Mouse (Mus musculus): ENCODE data around the gene Rab3ip.

The Rab3ip gene

DNA sequence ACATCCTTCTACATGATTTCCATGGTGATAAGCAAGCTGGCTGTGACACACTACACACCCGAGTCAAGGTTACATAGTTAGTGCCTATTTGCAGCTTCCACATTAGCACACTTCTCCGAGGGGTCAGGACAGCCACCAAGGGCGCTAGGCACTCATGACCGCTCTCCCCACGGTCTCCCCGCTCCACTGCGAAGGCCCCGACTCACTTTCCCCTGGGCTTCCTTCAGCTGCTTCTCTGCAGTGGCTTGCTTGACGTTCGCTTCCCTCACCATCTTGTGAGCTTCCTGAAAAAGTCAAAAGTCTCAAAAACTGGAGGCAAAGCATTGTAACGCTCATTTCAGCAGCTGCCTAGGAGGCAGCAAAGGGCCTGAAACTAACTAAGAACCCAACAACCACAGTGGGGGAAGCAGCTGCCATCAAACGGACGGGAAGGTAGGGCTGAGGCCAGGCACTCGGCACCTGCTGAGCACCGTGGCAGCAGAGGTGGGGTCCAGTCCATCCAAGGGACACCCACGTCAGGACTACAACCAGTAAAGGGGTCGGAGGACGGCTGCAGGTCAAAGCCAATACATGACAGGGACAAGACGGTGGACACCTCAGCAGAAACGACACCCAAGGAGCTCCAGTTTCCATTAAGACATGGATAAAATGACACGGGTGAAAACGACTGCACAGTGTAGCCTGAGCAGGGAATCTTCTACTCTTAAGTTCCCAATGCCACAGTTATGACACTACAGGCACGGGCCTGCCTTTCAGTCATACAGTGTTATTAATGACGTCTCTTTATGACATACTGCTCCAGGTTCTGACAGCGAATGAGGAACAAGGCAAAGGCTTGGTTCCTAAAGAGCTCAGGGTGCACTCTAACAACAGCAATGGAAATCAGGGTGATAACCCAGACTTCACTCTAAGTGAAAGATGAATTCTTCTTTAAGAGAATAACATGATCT lies 30.9 kb downstream of the Rab3ip start:
- no peak for DNase-seq (ENCODE audit: low read depth, low spot score)

DNA sequence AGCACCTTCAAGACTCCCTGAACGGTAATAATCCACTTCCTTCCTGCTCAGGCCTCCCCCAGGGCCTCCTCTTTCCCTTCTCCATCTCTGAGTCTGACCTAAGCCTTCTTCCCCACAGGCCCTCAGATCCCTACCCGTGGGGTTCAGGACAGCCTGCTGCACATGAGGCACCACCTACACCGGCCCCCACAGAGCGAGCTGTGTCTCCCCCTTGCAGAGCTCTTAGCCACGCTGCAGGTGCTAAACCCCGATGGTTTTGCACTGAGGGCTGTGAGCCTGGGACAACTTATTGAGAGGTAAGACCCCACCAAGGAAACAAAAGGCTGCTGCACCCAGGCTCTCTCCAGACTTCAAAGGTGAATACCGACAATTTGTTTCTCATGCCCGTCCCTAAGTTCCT lies 34.0 kb downstream of the Rab3ip start:
- DNase-seq (ENCODE audit: low read depth, low spot score), result no peak

DNA sequence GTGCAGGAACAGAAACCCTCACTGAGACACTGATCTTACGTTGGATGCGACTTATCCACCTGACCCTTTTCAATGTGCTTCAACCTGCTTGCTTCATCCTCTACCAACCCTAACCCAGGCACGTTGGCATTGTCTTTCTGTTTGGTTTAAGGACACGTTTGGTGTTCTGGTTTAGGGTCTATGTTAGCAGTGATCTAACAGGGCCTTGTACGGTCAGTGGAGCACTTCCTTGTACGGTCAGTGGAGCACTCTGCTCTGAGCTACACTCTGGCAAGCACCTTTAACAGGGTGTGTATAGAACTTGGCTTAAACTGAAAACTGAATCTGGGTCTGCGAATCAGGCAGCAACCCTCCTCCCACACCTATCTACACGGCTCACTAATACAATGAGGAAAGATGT lies 35.3 kb downstream of the Rab3ip start:
- no peak for DNase-seq (ENCODE audit: low read depth, low spot score)

DNA sequence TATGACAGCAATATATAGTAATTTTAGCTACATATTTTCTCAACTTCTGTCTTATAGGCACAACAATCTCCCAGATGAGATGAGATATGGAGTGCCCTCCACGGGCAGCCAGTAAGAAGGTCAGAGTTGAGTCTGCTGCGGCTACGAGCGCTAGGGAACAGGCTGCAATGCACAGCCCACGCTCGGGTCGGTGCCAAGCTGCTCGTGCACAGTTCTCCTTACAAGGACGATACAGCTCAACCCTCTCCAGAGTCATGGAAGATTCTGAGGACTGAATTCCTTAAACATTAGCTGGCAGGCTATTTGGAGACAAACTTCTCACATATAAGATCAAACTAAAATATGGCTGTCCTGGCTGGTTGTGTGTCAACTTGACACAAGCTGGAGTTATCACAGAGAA lies 36.0 kb downstream of the Rab3ip start:
- DNase-seq (ENCODE audit: low read depth, low spot score), result no peak

DNA sequence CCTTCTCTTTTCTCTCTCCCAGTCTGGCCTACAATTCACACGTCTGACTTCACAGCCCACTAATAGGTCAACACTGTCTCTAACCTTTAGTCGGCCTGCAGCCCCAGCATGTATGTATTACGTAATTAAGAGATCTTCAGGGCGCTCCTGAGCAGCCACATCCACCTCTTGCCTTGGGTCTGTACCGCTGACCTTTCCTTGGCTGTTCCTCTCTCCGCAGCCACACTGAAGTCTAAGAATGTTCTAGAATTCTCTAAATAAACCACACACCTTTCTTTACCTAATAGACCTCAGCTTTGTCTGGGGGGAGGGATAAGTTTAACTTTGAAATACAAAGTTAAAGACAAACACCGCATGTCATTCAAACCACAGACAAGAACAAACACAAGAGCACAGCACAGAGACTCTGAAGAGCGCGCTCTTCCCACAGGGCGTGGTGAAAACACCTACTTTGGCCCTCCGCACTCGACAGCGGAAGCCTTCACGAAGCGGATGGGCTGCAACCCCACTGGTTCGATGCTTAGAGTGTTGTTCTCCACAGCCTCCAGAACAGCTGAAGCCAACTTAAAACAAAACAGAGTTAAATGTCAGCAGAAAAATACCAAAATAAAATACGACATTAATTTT lies 36.8 kb downstream of the Rab3ip start:
- DNase-seq (ENCODE audit: low read depth, low spot score), result no peak

DNA sequence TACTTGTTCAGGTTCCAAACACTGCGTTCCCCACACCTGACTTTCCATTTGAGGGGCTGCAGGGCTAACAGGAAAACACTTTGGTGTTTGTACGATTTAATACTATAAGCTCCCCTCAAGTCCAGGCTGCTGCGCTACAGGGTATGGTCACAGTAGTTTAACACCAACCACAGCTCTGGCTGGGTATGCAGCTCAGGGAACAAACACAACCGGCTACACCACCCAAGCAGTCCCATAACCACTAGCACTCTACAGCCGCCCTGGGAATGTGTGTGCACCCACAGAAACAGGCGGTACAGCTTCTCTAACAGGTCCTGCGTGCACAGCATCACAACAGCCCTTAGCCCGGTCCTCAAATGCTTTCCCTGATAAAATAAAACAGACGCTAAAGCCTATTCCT lies 37.7 kb downstream of the Rab3ip start:
- DNase-seq (ENCODE audit: low read depth, low spot score), result no peak

DNA sequence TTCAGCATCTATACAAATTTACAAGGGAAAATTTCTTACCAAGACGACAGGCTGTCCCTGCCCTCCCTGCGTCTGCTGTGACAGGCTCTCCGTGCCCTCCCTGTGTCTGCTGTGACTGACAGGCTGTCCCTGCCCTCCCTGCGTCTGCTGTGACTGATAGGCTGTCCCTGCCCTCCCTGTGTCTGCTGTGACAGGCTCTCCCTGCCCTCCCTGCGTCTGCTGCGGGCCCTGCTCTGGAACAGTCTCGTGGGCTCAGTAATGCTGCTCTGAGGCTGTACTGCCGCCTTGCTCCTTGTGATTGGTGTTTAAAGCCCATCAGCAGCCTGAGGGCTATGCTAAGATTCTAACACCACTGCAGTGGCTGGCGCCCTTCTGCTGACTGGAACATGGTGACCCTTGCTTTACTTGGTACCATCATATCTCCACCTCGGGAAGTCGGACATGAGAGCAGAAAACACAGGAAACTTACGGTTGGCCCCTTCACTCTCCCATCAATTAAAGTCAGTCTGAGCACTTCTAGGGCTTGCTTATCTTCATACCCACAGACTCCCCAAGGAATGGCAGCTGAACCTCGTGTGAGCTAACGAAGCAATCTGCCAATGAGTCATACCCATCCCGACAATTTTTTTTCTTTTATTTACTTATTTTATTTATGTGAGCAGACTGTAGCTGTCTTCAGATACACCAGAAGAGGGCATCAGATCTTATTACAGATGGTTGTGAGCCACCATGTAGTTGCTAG lies 41.5 kb downstream of the Rab3ip start:
- no peak for DNase-seq (ENCODE audit: low read depth, low spot score)

DNA sequence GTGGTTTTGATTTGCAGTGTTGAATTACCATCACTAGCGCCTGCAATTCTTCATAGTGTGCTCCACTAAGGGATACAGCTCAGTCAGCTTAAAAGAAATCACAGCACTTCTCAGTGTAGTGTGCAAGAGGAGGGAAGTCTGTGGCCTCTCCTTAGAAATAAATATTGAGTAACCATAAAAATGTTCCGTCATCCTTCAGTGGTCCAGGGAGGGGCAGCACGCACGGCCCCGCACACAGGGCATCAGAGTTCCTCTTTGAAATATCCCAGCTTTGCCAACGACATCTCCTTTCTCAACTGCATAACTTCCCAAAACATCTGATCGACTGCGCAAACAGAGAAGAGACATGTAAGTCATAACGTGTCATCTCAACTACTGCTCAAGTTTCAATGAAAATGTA lies 43.8 kb downstream of the Rab3ip start:
- DNase-seq (ENCODE audit: low read depth, low spot score), result no peak

DNA sequence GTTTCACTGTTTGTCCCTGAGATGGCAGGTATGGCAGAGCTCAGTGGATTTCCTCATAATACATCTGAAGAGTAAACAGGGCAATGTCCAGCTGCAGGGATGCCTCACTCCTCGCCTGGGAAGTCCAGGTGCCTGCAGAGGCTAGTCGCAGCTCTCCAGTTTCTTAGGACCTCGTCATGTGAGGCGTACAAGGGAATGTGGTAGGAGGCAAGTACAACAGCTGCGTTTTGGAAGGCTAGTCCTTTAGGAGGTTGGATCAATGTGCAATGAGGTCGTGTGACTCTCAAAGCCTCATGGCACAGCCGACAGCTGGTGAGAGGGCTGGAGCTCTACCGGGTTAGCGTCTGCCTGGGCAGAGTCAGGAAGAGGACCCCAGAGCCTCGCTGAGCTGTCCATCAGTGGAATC lies 46.1 kb downstream of the Rab3ip start:
- no peak for DNase-seq (ENCODE audit: low read depth, low spot score)

DNA sequence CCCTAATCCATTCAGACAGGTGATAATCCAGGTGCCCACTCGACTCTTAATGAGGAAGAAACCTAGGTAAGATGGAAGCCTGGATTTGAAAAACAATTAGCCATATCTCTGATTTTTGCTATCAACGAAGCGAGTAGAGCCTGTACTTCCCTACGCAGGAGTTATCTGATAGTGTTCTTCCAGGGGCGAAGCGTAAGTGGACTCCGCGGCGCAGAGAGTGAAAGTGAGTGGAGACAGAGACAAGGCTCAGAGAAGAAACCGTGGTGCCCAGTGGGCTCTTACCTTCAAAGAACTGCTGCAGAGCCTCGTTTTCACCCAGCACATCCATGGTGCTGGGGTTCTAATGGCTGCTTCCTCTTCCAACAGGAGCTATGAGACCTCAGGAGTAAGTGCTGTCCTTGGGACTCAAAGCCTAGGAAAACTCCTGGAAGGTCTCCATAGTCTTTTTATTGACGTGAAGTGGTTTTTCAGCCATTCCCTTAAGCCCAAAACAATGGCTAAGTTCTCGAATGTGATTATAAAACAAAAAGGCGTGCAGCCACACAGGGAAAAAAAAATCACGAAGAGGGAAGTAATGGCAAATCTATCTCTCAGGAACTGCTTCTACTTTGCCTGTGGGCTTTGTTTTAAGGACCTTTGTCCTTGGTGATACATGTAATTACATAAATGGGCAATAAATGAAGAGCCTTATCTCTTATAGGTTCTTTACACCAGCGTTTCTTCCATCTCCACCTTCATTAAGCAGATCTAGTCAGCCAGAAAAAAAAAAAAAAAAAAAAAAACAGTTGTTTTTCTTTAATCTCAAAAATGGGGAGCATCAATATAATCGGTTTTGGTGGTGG lies 54.0 kb downstream of the Rab3ip start, which contains the start of gene Myrfl:
Myrfl (minus strand) TSS at position 584 of the 842 bp plus-strand sequence.
- no peak for DNase-seq (ENCODE audit: low read depth, low spot score)

DNA sequence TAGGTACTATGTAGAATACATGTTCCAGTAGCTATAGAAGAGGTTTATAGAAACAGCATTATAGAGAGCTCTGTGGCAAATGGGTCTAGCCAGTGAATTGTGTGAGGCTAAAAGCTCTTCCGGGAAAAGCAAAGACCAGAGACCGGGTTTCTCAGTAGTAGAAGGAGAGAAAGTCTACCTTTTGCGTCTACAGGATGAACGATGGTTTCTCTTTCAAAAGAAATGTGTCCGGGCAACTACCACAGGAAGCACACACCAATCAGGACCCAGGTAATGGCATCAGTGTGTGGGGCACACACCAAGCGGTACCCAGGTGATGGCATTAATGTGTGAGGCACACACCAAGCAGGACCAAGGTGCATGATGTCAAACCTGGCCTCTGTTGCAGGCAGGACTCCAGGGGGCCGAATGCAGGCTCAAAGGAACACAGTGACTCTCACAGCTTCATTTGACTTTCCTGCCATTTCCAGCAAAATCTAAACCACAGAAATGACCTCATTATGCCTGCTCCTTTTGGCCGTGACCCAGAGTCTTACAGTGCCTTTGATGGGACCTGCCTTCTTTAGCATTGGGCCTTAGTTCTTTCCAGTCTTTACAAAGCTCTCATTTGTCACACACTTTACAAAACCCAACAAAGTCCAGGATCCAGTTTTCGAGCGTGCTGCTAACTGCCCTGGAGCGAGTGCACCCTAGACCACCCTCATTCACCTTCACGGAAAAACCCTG lies 55.3 kb downstream of the Rab3ip start:
- no peak for DNase-seq (ENCODE audit: low read depth, low spot score)

DNA sequence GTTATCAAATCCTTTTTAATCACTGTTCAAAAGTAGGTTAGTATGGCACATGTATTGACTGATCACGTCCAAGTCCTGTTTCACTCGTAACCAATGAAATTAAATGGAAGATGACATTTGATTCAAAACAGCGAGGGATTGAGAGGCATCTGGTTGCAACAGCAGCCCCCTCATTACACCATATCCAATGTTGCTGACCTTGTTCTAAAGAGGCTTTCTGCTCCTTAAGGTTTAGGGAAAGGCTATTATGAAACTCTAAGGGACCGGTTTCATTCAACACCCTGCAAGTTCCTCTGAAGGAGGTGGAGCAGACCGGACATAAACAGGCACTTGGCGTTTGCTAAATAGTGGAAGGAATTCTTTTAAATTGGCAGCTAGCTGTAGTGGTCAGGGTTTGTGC lies 56.0 kb downstream of the Rab3ip start:
- DNase-seq (ENCODE audit: low read depth, low spot score), result no peak

DNA sequence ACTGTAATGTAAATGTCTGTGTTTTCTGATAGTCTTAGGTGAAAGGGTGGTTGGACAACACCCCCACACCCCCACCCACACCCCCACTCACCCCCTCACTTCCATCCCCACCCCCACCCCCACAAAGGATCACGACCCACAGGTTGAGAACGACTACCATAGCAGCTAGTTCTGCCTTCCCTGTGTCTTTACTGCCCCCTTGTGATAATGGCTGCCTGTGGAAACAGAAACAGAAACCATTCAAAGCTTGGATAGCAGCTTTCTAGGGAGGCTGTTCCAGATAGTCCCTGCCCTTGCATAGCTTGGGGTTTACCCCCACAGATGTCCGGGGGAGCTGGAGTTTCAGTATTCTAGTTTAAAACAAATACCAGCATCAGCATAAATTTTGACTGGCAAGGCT lies 56.8 kb downstream of the Rab3ip start:
- no peak for DNase-seq (ENCODE audit: low read depth, low spot score)

DNA sequence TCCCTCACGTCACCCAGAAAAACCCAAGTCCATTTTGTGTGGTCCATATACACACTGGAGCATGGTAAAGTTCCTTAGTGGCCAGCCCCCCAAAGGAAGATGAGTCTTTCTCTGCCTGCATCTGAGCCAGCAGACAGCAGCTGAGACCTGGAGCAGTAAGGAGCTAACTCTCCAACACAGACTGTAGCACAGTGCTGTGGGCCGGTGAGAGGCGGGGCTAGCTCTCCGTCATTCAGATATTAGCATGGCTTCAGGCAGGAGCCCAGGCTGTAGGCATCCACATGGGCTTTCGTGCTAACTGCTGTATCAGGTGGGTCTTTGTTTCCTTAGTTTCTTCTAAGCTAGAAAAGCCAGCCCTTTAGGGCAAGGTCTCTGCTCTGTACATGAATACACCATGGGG lies 60.0 kb downstream of the Rab3ip start:
- DNase-seq (ENCODE audit: low read depth, low spot score), result no peak

DNA sequence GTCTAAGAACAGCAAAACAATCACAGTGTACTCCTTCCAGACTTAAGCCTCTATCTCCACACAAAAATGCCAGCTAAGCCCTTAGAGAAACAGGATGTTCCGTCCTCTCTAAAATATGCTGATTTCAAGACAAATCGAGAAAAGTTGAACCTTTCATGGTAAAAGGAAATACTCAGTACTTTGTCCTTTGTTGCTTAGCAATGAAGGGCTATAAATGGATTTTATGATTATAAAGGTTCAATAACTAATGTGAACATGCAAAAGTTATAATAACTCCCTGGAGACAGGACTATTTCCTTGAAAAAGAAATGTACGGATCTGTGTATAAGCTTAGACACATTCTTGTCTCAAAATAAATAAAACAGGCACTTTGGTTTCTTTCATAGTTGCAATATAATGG lies 66.0 kb downstream of the Rab3ip start:
- no peak for DNase-seq (ENCODE audit: low read depth, low spot score)

DNA sequence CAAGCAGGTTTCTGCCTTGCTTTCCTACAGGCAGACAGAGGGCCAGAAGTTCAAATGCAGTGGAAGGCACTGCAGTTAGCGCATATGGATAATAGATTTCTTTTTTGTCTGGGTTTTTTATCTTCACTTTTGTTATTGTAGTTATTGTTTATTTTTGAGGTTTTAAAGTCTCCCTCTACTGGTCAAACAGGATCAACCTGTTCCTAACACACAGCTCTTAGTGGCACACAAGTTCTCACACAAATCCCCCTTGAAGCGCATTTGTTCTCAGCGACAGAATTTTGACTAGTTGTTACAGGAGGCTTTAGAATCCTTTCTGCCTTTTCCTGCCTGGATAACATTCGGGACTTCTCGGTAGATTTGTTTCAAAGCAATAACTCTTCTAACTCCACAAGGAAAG lies 67.0 kb downstream of the Rab3ip start:
- no peak for DNase-seq (ENCODE audit: low read depth, low spot score)

DNA sequence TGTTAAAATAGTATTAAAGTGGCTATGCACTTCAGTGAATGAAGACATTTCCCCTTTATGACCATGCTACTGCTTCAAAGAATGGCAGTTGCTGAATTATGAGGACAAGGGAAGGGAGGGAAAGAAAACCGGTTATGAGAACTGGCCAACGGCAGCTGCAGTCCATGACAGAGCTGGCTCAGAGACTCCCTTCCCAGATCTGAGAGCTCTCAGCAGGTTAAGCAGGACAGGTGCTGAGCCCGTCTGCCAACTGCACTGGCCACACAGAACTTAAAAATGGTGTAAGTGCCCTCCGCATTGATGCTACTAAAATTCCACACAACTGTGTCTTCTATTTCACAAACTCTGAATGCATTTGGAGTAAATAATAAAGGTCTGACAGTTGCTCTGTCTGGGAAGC lies 73.1 kb downstream of the Rab3ip start:
- DNase-seq (ENCODE audit: low read depth, low spot score), result no peak

DNA sequence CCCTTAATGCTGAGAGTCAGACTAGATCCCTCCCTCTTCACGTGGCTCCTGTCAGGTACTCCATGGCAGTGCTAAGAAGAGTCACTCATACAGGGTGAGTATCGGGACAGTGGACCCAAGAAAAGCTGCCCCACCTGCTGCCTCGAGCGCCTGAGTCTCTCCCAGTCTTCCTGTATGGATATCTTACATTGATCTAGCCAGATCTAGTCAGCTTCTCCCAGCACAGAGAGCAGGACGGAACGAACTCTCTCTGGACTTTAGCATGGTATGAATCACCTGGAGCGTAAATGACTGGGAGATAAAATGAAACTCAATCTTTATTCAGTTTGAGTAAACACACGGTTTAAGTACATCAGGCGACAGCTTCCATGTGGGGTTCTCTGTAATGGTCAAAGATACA lies 76.1 kb downstream of the Rab3ip start:
- DNase-seq (ENCODE audit: low read depth, low spot score), result no peak

DNA sequence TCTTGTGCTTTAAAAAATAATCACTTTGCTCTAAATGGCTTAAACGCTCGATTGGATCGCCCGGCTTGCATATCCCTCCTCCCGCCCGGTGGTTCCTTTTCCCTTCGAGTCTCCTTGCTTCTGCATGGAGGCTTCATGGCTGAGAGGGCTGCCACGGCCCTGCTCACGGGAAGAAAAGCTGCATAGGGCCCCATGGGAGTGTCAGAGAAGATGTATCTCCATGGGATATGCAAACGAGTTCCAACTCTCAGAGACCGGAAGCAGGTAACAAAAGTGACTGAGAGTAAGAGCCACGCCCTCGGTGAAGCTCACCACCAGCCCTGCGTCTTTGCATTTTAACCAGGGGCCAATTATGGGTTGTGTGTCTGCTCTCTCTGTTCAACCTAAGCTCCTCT lies 78.6 kb downstream of the Rab3ip start:
- no peak for DNase-seq (ENCODE audit: low read depth, low spot score)

DNA sequence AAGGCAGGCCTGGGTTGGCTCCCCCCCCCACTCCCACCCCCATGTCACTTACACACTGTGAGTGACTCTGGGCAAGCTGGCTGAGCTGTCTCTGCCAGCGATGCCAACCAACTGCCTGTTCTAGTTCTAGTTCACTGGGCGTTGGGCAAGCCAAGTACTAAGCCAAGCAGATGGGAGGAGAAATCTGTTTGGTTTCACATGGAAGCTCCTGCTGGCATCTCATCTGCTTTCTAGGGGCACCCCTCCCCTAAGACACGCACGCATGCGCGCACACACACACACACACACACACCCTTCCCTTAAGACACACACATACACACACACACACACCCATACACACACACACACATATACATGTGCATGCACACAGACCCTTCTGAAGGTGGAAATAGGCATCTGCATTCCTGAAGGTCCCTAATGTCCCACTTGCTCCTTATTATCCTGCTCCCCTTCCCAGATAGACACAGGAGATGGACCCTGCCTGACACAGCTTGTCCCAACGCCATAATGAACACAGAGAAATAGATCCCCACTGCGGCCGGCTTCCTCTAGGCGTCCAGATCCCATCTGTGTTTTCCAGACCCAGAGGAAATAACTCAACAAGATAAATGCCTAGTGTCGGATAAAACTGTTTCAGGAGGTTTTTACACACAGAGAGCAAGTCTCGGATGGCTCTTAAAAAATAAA lies 79.1 kb downstream of the Rab3ip start:
- DNase-seq (ENCODE audit: low read depth, low spot score), result no peak

Data from retina, adult 2 months (tissue).